Mouse (Mus musculus): ENCODE measurements around the gene Foxb2.
"Not testable (repeated sequence)": the region's sequence is repeated elsewhere in the genome, so short reads cannot be mapped to it uniquely, and the experiment has no call there.

Gene Foxb2

GRCm38 (mm10) chr19:16873221-16873861 is at the start of gene Foxb2:
Gene Foxb2, minus strand, starts transcription at chr19:16873805.
- no peak for DNase-seq (ENCODE audit: low spot score in 2 of 2)

DNA sequence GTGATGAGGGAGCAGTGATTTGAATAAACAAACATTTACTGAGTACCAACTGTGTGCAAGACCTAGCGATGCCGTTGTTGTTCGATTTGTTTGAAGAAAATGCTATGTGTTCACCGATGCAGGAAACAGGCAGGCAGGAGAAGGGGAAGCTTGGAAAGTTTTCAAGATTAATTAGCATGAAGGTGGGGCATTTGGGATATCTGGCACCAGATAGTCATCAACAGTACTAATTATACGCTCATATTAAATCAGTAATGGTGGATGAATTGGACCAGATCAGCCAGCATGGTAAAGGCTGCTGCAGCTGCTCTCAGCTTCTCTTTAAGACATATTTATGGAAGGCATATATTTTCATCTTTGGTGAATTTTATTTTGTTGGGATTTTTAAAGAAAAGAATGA is 37.9 kb upstream of the Foxb2 start:
- no peak for DNase-seq (ENCODE audit: low spot score in 2 of 2)

- DNase-seq (ENCODE audit: low spot score in 2 of 2): peak in 1 of 2 experiments; percentile 9
These were observed 29.5 kb upstream of the Foxb2 start for GRCm38 (mm10) chr19:16903106-16903505.

DNA sequence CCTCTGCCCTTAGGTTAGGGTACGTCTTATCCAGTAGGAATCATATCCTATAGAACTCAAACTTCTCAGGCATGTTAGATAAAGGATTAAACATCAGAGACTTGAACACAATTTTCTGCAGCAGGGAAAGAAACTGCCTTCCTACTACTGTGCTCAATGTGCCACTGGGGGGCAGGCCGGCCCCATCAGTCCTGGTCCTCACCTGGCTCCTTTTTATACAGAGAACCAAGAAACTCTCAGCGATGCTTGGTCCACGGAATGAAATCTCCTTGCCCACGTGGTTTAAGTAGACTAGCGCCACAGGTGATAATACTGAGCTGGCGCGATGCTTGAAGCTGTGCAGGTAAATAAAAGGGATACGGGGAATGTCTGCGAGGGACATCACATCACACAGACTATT is 26.1 kb upstream of the Foxb2 start:
- DNase-seq (ENCODE audit: low spot score in 2 of 2): no peak

DNA sequence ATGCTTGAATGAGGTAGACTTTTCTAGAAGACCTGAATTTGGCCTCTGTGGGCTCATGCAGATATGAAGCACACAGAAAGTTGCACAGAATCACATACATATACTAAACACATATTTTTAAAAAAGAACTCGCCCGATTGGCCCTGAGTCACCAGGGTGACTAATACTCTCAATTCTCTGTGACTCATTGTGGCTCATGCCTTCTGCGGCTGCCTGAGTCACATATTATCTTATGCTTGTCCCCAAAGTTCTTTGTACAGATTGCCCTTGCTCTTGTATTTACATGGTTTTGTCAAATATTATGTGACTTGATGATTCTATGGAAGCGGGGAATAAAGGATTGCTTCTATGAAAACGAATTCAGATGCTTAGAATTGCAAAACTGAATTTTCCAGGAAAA is 25.0 kb upstream of the Foxb2 start:
- DNase-seq (ENCODE audit: low spot score in 2 of 2): no peak

GRCm38 (mm10) chr19:16876458-16876770 is 2.8 kb upstream of the Foxb2 start:
- no peak for DNase-seq (ENCODE audit: low spot score in 2 of 2)

- no peak for DNase-seq (ENCODE audit: low spot score in 2 of 2)
These were observed 2.2 kb upstream of the Foxb2 start for GRCm38 (mm10) chr19:16875631-16876457.

- DNase-seq (ENCODE audit: low spot score in 2 of 2): no peak
These were observed 1.5 kb upstream of the Foxb2 start for GRCm38 (mm10) chr19:16874991-16875540.

DNA sequence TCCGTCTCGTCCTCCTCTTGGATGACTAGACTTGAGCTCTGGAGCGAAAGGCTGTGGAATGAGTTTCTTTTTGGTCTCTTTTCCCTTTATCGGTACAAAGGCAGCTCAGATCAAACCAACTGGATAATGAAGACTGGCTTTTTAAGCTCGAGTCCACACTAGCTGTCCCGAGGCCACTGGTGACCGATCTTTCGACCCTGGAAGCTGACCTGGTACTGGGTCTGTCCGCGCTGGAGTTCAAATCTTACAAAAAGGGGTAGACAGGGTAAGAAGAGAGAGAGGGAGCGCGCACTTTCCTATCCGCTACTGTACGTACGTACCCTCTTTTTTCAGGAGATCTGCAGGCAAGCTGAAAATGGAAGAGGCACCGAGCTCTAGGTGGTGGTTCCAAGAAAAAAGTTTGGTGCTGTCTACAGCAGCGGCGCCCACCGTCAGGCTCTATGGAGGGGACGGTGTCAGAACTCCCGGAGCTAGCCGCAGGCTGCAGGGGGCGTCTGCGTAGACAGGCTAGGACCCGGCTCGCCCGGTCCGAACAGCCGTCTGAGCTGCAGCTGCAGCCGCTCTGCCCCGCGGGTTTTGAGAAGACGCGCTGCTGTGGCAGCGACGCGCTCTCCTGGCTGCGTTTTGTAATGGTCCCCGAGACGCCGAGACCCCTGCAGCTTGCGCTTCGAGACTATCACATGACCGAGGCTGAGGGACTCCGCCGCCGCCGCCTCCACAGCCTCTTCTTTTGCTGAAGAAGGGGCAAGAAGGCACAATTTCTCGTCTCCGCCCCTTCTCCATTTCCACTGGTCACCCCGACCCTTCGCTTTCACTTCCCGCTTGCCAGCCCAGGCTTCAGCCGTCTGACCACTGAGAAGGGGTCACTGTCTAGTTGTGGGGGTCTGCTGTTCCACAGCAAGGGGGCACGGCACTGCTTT is 597 bp upstream of the Foxb2 start:
- DNase-seq (ENCODE audit: low spot score in 2 of 2): no peak

GRCm38 (mm10) chr19:16872331-16873180 is 1.0 kb downstream of the Foxb2 start:
- no peak for DNase-seq (ENCODE audit: low spot score in 2 of 2)

DNA sequence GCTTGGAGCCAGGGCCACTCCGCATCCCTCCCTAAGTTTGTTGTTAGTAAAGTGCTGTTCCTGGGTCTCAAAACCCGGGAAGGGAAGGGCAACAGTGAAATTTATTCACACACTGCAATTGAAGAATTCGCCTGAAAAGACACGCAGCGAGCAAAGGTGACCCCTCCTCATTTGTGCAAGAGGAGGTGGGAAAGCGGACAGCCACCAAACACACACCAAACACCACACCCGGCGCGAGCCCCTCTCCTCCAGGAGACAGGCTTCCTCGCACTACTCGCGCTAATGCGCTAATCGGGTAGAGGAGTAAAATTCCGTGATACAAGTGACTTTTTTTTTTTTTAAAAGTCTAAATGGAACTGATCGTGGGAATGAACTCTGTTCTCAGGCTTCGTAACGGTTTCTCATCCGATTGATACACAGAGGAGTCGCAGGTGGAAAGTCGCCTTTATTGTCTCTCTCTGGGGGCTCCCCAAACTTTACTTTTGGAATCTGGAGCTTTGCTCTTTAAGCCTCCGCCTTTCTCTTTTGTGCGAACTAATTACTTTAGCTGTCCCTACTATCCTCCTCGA is 2.3 kb downstream of the Foxb2 start:
- no peak for DNase-seq (ENCODE audit: low spot score in 2 of 2)

GRCm38 (mm10) chr19:16870501-16871191 is 3.0 kb downstream of the Foxb2 start:
- DNase-seq (ENCODE audit: low spot score in 2 of 2): no peak

DNA sequence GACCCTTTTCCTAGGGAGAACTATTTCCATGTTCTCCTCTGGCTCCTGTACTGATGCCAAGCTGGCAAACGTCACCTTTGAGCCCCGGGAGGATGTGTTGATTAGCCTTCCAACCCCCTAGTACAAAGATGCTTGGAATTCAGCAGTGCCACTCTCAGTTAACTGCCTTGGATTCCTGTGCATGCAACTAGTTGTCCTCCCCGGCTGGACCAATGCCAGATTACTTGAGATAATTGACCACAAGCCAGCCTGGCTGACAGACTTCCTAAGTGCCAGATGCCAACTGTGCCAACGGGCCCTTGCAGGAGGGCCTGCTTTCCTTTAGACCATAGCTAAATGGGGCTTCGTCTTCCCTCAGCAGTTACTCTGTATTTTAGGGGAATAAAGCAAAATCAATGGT is 5.1 kb downstream of the Foxb2 start:
- DNase-seq (ENCODE audit: low spot score in 2 of 2): no peak

DNA sequence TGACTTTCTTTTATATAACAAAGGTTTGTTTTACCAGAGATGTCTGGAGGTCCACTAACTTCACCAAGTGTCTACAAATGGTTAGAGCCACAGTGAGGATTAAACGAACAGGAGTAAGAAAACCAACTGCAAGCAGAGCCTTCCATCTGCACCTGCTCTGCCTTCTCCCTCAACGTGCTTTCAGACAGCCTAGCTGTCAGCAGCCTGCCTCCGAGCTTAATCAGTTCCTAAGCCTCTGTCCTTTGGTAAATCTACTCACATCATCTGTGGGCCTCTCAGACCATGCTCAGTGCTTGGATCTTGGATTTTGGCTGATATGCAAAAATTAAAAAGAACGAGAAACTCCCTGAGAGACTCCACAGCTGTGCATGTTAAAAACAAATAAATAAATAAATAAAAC is 15.0 kb downstream of the Foxb2 start:
- no peak for DNase-seq (ENCODE audit: low spot score in 2 of 2)

DNA sequence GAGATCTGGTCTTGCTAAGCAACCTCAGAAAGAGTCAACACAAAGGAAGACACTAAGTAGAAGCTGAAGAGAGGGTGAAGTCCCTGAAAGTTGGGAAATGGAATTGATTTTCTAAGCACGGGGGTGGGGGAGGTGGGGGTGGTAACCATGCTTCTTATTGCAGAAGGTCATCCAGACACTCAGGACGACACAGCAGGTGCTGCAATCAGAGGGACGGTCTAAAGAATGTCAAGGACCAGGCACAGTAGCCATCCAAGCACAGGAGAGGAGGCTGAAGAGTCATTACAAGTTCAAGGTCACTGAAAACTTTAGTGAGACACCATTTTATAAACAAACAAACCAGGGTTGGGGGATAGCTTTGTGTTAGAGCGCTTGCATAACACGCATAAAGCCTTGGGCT is 16.9 kb downstream of the Foxb2 start:
- DNase-seq (ENCODE audit: low spot score in 2 of 2): no peak

DNA sequence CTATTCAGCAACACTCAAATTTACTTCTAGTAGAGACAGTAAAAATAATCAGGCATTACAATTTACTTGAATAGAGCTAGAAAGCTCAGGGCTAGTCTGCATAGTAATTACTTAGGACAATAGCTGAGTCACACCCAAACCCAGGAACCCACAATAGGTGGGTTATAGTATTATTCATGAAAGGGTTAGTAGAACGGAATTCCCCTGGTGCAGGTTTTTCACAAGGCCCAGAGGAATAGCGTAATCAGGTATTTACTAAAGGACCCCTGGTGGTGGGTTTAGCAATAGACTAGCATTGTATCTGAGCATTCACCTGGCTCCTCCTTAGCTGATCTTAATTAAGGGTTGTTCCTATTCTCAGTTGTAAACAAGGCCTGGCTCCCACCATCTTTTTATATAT is 29.5 kb downstream of the Foxb2 start:
- DNase-seq (ENCODE audit: low spot score in 2 of 2): not testable (repeated sequence)

GRCm38 (mm10) chr19:16841516-16842249 is 31.9 kb downstream of the Foxb2 start:
- no peak for DNase-seq (ENCODE audit: low spot score in 2 of 2)

DNA sequence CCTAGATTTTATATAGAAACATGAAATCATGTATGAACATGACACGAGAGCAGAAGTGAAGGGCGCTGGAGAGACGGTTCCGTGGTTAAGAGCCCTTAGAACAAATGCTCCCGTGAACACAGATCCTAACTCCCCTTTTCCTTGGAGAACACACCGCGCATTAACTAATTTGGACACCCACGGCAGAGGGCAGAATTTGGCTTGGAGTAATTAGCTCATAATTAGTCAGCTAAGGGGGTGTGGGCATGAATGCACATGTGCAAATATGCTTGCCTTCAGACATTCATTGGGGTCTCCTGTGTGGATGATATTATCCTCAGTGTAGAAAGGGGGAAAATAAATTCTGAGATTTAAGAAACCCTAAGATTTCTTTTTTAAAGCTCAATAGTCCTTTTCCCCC is 32.6 kb downstream of the Foxb2 start:
- no peak for DNase-seq (ENCODE audit: low spot score in 2 of 2)

DNA sequence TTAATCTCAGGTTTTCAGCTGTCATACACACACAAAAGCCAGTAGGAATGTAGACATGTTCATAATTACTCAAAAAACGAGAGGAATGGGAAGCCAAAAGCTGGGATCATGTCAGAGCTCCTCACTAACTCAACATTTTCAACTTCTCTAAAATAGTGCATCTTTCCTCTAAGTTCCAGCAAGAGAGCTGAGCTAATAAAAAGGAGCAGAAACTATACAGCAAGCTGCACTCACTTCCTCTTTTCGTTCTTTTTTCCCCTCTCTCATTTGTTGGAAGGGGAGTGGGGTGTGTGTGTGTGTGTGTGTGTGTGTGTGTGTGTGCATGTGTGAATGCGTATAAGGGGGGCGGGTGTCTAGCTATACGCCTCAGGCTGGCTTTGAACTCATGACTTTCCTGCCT is 45.9 kb downstream of the Foxb2 start:
- DNase-seq (ENCODE audit: low spot score in 2 of 2): no peak

DNA sequence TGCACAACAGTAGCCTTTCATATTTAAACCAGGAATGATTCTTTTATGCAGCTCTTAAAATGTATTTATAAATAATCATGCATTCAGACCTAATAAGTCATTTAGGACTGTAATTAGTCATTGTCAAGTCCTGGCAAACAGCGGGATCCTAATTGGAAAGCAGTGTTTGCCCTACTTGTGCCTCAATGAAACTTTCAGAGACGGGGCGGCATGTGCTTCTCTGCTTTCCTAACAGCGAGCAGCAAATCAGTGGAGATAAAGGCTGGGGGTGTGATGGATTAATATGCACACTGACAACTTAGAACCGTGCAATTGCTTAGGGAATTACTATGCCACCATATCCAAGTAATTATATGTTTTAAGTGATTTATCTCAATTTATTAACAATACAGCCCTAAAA is 48.4 kb downstream of the Foxb2 start:
- DNase-seq (ENCODE audit: low spot score in 2 of 2): no peak
